Mouse (Mus musculus) fat pad, adult 2 months (tissue): ENCODE results near the gene Gm20547.
"Not testable (repeated sequence)": the region's sequence is repeated elsewhere in the genome, so short reads cannot be mapped to it uniquely, and the experiment has no call there.

Experiments used
- DNase-seq: peaks from one replicate; pipeline ENCODE4 v3.0.0-alpha.2; 2011; ENCODE audit warnings: low read depth, low spot score; ENCODE audit errors: extremely low read depth

Gm20547 gene

DNA sequence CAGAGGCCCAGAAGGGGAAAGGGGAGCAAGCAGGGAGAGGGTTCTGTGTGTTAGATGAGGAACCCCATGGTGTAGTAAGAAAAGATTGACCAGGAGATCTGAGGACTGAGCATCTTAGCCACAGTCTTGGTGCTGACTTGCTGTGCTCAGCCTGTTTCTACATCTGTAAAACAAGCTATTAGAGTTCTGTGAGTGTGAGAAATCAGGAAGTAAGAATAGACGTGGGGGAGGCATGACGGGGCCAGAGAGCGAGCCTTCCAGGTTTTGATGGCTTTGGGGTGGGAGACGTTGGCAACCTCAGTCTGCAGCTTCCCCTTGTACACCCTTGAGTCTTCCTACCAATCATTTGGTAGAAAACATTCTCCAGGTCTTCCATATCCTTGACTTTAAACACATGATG is 23.2 kb downstream of the Gm20547 start:
- DNase-seq: no peak

DNA sequence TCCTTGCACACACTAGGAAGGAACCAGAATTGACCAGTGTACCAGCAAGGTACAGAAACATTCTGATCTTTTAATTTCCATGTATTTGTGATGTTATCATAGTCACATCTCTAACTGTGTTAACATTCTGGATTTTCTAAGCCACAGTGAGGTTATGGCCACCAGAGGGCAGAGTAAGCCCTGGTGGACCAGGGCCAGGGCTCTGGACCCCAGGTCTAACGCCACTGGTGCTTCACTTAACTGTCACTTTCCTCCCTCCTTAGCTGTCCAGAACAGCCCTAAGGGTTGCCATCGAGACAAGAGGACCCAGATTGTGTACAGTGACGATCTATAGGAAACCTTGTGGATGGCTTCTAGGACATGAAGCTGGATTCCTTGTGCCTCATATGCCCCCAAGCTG is 26.0 kb downstream of the Gm20547 start:
- no peak for DNase-seq

DNA sequence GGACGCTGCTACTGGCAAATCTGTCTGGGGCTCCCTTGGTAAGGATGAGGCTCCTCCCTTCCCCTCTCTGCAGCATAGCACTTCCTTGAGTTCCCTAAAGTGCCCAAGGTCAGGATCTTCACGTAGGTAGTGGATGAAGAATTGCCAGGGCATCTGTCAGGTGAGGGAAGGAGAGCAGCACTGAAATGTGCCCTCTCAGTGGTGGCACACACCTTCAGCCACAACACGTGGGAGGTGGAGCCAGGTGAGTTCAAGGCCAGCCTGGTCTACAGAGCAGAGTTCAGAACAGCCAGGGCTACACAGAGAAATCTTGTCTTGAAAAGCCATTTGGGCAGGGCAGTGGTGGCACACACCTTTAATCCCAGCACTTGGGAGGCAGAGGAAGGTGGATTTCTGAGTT is 27.1 kb downstream of the Gm20547 start:
- DNase-seq: no peak

DNA sequence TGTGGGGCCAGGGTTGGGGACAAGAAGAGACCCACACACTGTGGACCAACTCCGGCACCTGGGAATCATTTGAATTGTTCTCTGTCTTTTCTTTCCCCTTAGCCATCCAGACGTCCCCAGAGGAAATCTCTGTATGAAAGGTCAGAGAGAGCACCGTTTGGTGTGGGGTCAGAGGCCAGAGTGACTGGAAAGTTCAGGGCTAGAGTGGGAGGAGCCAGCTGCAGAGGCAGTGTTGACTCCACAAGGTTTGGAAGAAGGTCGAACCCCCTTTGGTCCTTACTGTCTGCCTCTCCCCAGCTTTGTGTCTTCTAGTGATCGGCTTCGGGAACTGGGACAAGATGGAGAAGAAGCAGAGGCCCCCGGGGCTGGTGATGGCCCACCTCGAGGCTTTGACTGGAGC is 28.3 kb downstream of the Gm20547 start:
- DNase-seq: no peak

DNA sequence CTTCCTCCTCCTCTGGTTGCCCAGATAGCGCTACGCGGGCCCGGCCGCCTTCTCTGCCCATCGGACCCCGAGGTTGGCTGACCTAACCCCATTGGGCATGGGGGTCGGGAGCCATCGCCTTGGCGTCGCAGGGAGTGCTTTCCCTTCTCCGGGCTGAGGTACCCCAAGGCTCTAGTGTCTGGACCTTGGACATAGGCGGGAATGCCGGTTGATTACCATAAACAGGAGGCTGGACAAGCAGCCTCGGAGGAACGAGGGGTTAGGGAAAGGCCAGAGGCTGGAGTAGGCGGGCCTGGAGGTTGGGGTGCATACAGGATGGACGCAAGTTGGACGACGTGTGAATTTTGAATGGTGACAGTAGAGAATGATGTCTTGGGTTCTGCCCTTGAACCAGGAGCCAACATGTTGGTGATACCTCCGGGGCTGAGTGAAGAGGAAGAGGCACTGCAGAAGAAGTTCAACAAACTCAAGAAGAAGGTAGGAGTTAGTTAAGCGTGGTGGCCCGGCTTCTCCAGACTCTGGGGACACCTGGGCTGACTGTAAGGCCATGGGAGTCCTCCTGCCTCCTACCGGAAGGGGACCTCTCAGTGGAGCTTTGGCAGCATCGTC is 31.2 kb downstream of the Gm20547 start:
- DNase-seq: no peak

DNA sequence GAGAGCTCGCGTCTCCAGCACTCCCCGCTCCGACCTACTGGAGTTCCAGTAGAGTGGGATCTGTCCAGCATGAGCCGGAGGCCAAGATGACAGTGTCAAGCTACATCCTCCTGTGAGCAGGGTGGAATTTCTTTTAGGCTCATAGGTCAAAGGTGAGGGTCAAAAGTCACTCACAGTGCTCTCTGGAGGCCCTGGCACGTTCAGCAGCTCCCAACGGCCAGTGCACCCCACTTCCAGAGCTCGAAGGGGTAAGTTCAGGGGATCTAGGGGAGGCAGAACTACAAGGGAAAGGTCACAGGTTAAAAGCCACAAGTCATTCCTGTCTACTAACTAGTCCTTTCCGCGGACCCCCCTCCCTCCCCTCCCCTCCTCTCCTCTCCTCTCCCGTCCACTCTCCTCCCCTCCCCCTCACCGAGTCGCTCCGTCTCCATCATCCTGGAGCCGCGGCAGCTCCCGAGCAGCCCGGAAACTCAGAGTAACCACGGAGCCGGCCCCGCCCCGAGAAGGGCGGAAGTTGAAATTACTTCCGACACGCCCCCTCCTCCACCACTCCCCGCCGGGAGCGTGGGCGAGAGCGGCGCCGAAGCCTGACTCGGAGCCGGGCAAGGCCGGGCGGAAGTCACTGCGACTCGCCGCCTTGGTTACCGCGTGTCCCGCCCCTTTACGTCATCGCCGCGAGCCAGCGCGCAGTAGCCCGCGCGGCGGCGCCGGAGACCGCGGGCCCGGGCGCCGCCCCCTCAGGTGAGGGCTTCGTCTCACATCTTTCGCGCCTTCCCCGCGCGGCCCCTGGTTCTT is 31.9 kb downstream of the Gm20547 start, which contains the start of the genes Skiv2l and Nelfe:
Gene Skiv2l, minus strand, starts transcription at position 489 of the 795 bp plus-strand sequence.
Gene Nelfe, plus strand, starts transcription at position 670 of the 795 bp plus-strand sequence.
- DNase-seq: peak; percentile 46

DNA sequence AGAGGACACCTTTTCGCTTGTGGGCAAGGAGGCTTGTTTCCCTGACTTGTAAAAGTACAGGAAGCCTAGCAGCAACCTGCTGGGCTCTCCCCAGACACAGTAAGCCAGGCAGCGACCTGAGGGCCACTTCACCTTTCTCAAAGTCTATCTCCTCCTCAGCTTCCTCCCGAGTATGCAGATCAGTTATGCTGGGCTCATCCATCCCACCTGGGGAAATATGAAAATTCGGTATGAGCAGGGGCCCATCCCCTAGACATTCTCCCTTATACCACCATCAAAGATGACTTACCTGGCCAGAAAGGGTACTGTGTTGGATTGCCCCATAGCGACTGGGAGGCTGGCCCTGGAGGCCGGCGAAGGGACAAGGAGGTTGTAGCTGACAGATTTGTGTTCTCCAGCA is 34.2 kb downstream of the Gm20547 start:
- DNase-seq: no peak

DNA sequence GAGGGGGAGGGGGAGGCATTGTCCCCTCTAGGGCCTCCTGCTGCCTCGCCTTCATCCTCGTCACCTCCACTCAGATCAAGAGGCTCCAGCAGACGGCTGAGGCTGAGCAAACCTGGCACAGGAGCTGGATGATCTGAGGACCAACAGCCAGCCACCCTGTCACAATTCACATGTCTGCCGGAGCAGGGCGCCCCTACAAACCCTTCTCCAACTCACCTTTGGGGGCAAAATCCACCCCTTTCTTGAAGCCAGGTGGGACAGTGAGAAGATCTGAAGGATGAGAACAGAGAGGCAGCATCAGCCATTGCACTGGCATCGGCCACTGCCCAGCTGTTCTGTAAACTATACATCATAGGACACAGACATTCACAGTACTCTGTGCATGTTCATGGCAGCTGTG is 34.6 kb downstream of the Gm20547 start:
- no peak for DNase-seq

DNA sequence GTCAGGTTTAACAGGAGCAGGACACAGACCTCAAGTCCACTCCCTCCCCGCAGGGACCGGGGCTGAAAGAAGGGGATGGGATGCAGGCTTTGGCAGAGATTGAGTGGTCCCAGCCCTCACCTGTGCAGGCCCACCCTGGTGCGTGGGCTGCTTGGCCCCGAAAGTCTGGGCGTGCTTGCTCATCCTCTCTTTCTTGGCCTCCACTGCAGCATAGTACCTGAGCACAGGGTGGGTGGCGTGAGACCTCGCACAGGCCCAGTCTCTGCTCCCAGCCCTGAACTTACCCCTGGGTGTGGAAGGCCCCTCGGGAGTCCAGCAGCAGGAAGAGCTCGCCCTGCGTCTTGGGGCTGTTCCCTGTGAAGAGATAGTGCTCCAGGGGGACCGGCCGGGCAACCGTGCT is 37.0 kb downstream of the Gm20547 start:
- DNase-seq: no peak

DNA sequence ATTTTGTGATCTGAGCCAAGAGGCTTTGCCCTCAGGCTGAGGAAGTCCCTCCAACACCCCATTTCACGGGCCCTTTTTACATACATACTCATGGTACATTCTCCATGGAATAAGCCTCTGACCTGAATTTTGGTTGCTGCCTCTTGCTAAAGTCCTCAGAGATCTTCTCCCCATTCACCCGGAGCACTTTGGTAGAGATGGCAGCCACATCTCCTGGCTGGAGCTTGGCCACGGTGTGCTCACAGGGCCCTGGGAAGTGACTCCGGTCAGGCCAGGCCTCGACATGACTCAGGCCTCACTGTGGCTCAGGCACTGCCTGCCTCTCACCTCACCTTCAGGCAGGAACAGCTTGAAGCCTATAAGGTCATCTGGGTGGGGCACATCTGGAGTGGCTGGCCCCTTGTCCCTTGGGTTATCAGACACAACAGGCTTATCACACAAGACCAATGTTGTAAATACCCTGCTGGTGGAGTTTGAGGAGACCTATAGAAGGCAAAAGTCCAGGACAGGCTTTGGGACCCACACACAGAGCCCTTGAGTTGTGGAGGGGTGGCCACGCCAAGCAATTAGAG is 41.0 kb downstream of the Gm20547 start:
- DNase-seq: no peak

DNA sequence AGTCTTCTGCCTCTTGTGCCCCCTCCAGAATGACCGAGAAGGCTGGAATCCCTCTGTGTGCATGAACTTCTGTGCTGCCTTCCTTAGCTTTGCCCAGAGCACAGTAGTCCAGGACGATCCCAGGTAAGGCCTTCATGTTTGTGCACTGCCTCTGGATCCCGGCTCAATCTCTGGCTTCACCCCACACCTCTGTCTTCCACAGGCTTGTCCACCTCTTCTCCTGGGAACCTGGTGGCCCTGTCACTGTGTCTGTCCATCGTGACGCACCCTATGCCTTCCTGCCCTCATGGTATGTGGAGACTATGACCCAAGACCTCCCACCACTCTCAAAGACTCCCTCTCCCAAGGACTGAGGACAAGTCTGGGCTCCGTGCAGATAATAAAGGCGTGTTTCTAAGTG is 43.1 kb downstream of the Gm20547 start:
- DNase-seq: no peak

DNA sequence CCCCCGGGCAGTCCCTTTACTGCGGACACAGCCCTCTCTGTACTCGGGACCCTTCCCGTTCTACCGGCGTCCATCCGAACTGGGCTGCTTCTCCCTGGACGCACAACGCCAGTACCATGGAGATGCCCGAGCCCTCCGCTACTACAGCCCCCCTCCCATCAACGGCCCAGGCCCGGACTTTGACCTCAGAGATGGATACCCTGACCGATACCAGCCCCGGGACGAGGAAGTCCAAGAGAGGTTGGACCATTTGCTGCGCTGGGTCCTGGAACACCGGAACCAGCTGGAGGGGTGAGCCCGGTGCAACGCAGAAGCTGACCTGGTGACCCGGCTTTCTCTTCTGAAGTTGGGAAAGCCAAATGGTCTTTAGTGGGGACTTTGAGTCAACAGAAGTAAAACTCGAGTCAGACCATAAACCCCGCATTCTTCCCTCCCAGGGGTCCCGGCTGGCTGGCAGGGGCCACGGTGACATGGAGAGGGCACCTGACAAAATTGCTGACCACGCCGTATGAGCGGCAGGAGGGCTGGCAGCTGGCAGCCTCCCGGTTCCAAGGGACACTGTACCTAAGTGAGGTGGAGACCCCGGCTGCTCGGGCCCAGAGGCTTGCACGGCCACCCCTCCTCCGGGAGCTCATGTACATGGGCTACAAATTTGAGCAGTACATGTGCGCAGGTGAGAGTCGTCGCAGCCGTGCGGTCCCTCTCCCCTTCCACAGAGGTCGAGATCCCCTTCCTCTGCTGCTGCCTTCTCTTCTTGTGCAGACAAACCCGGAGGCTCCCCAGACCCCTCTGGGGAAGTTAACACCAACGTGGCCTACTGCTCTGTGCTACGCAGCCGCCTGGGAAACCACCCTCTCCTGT is 44.1 kb downstream of the Gm20547 start:
- no peak for DNase-seq

DNA sequence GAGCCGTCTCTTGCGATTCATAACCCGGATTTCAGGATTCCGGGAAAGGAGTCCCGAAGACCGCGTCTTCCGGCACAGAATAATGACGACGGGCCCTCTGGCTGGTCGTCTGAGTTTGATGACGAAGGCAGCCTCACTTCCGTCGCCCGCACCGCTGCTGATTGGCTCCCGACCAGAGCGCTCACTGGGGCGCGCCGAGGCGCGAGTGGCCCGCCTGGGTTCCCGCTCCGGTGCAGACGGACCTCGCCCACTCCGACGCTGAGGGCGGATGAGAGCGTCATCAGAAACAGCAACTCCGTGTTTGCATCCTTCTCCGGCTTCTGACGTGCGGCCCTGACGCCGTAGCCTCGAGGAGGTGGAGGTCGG is 45.0 kb downstream of the Gm20547 start, which contains the start of the genes Stk19 and Dxo:
Gene Stk19, minus strand, starts transcription at position 90 of the 366 bp plus-strand sequence.
Gene Dxo, plus strand, starts transcription at position 164 of the 366 bp plus-strand sequence.
- DNase-seq: peak; percentile 43

DNA sequence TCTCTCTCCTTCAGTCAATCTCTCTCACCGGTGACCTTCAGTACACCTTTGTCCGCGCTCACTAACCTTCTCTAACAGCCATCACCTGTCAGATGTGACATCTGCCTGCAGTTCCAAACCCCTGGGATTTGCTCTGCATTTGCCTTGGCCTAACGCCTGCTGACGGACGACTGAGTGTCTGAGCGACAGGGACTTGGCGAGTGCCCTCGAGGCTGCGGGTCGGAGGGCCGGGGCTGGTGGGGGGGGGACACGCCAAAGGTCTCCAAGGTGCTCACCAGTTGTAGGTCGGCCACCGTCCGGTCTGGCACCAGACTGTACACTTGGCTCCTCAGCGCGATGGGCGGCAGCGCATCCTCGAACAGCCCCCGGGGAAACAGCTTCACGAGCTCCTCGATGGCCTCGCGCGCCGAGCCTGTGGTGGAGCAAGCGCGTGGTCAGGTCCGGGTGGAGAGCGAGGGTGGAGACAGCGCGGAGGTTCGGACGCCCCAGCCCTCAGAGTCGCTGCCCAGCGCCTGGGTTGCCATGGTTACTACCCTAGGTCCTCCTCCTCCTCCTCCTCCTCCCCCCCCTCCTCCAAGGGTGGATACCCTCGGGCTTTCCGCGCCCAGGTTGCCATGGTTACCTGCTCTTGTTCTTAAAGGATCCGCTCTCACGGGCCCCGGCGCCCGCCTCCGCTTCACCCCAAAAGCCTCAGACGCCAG is 45.5 kb downstream of the Gm20547 start:
- DNase-seq: no peak

DNA sequence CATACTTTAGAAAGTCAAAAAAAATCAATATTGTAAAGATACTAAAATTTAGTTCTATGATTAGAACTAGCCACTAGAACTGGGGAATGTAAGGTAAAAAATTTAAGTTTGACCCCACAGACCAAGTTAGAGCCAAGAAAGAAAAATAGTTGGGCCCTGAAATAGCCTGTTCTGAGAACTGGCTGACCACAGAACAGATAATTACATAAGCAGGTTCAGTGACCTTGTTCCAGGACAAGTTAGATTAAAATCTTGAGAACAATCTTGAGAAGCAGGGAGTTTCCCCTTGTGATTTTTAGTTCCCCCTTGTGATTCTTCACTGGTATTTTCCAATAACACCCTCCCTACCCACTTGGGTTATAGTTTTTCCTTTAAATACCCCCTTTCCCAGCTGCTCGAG is 51.1 kb downstream of the Gm20547 start:
- not testable (repeated sequence) for DNase-seq

DNA sequence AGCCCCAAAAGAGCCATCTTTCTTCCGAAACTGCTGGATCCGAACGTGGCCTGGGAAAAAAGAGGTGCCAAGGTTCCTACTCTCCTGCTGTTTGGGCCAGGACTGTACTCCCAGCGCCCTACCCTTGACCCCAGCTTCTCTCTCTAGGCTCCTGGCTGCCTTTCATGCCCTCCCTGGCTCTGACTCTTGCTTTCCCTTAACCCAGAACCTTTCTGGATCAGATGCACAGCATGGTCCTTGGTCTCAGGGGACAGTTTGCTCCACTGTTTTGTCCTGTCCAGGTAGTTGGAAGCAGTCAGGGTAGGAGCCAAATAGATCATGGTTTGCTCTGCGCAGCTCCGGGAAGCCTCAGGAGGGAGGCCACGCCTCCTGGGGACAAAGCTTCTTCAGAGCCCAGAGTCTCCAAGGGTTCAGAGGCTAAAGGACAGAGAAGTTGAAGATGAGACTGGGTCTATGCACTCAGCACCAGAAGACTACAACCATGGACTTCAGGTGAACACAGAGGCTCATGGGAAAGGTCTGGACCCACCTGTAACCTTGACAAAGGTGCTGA is 66.9 kb downstream of the Gm20547 start:
- no peak for DNase-seq

DNA sequence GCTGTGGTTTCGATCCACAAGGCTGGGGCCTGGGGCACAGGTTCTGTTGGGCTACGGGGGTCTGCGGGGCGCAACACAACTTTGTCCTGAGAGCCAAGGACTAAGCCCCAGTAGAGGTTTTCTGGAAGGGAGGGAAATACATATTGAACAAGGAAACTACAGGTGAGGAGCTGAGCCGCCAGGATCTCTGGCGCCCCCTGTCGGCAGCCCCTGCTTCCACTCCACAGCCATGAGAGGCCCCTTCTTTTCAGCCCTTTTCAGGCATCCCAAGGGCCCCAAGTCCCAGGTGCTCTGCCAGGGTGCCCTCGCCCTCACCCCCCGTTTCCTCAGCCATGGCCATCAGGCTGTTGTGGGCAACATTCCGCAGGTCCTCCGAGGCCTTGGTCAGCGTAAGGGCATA is 68.1 kb downstream of the Gm20547 start:
- not testable (repeated sequence) for DNase-seq

DNA sequence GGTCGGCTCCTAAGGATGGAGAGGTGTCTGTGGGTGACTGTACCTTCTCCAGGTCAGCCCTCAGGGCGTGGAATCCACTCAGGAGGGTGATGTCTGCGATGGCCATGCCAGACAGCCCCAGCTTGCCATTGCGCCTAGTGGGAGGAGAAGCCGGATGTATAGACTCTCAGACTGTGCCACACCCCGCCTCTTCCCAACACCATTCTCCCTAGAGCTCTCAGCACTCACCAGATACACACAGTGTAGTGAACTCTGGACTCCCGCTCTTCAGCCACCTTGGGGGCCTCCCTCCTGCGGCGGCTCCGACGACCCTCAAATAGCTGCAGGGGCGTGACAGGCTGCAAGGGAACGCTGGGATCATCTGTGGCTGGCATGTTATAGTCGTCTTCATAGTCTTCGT is 70.6 kb downstream of the Gm20547 start:
- no peak for DNase-seq

DNA sequence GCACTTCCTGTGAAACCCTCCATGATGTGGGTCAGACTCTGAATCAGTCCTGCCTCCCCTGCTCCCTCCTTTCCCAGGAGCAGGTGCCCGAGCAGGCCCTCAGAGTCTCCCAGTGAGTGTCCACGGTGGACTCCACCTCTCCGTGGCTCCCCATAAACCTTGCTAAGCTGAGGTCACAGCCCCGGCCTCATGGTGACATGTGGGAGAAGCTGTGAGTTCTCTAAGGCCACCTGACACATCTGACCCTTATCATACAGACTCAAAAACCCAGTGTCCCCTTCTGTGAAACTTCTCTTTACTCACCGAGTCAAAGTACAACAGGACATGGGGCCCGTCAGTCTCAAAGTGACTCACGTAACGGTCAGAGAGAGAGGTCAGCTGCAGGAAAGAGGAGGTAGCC is 71.0 kb downstream of the Gm20547 start:
- not testable (repeated sequence) for DNase-seq

DNA sequence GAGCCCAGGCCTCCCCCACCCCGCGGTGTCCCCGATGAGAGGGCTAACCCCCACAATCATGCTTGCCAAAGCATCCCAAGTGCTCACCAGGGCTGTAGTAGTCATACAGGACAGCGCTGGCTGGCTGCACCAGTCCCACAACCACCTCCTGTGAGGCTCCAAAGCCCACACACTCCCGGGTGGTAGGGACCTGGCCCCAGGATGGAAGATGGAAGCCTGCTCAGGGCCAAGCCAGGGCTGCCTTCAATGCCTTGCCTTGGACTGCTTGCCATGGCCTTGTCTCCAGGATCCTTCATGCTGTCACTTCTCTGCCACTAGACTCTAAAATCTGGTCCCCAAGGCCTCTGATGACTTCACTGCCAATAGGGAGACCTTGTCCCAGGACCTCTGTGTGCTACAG is 71.4 kb downstream of the Gm20547 start:
- DNase-seq: not testable (repeated sequence)
